ENCODE assay signal across 11 mouse cellular contexts in the genomic region with DNA sequence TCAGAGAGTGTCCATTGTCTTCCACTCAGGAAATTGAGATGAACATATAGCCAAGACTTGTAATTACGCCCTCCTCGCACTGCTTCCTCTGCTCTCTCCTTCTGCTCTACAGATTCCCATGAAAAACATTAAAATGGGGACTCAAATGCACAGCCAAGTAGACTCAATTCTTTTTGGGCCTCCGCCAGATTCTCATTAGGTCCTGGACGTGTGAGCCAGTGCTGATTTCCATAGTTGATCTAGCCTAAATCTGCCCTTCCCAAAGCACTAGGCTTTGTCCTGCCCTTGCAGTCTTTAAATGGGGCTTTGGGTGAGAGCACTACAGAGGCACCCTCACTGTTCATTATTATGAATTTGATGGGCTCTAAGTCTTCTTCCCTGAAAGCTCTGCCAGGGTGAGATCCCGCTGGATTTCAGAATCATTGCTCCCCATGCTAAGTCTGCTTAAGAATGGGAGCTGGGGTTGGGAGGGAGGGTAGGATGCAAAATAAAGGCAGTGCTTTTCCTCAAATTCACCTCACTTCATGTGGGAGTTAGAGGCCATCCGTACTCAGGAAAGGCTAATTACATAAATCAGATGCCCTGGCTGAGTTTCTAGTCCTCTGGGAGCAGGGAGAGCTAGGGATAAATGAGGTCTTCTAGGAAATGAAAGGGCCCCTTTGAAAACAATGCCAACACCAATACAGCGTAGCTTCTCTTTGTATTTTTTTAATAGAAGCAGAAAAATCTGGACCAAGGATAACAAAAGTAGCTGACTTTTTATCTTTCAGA. TPM values are rescaled to one million over a fixed set of nuclear protein-coding genes. Genes with fewer than 3 reads are reported as not detected.
DNase-seq lines count a peak whose midpoint lies in the region; ATAC-seq and TF ChIP-seq lines count a peak whose summit lies in the region.
"Had no signal": no experiment of that assay in that cellular context is flagged by ENCODE, and none has a peak within 500 bp of the region (broad histone marks: within the 10 kb centered on the region; RNA-seq: fewer than 3 reads in every experiment).

No protein-coding gene starts in this region.

- H3K9ac ChIP-seq in lung, embryonic 14.5 days: no peak overlapping the region
- H3K9ac ChIP-seq in hindbrain, embryonic 13.5 days: no peak overlapping the region
- no peak overlapping the region for H3K9ac ChIP-seq in midbrain, postnatal 0 days (replicated peaks; ENCODE audit: low read length, poor library complexity, severe bottlenecking)
- no peak overlapping the region for H3K9ac ChIP-seq in lung, postnatal 0 days (replicated peaks; ENCODE audit: low read depth)

- no peaks in the 10 kb centered on the region for H3K9me3 ChIP-seq in lung, embryonic 14.5 days (ENCODE audit: low read depth, low read length)
- H3K9me3 ChIP-seq in hindbrain, embryonic 13.5 days: no peaks in the 10 kb centered on the region
- H3K9me3 ChIP-seq in midbrain, postnatal 0 days (ENCODE audit: low read length): no peaks in the 10 kb centered on the region
- H3K9me3 ChIP-seq in lung, postnatal 0 days (ENCODE audit: low read length): no peaks in the 10 kb centered on the region

- H3K4me1 ChIP-seq in lung, embryonic 14.5 days (ENCODE audit: insufficient read depth): peaks cover 7% of the 10 kb centered on the region; the same call in 1 of the 2 replicates
- H3K4me1 ChIP-seq in hindbrain, embryonic 13.5 days (replicated peaks): peaks cover 66% of the 10 kb centered on the region
- peaks cover 3% of the 10 kb centered on the region; the same call in 1 of the 2 replicates for H3K4me1 ChIP-seq in midbrain, postnatal 0 days (ENCODE audit: insufficient read depth, low read length)
- no peaks in the 10 kb centered on the region for H3K4me1 ChIP-seq in lung, postnatal 0 days (ENCODE audit: insufficient read depth, low read depth, low read length)

- no peaks in the 10 kb centered on the region for H3K36me3 ChIP-seq in lung, embryonic 14.5 days (ENCODE audit: insufficient read depth)
- H3K36me3 ChIP-seq in hindbrain, embryonic 13.5 days: peaks cover 5% of the 10 kb centered on the region; the same call in 1 of the 2 replicates
- H3K36me3 ChIP-seq in midbrain, postnatal 0 days (ENCODE audit: insufficient read depth, low read length): 0 out of 2 replicates have a peak, but pooled peaks cover 2% of the 10 kb centered on the region
- no peaks in the 10 kb centered on the region for H3K36me3 ChIP-seq in lung, postnatal 0 days (ENCODE audit: insufficient read depth, low read length)

- no peaks in the 10 kb centered on the region for H3K27me3 ChIP-seq in lung, embryonic 14.5 days (ENCODE audit: insufficient read depth, low read length)
- peaks cover 20% of the 10 kb centered on the region; the same call in 1 of the 2 replicates for H3K27me3 ChIP-seq in hindbrain, embryonic 13.5 days
- H3K27me3 ChIP-seq in midbrain, postnatal 0 days (ENCODE audit: insufficient read depth, low read length): no peaks in the 10 kb centered on the region
- H3K27me3 ChIP-seq in lung, postnatal 0 days (replicated peaks; ENCODE audit: insufficient read depth, low read length): no peaks in the 10 kb centered on the region

- no peak overlapping the region for H3K27ac ChIP-seq in lung, embryonic 14.5 days (ENCODE audit: low read depth)
- peak overlapping the region; percentile 70 for H3K27ac ChIP-seq in hindbrain, embryonic 13.5 days
- H3K27ac ChIP-seq in midbrain, postnatal 0 days (ENCODE audit: low read depth, low read length): peak overlapping the region; percentile 55
- no peak overlapping the region for H3K27ac ChIP-seq in lung, postnatal 0 days (ENCODE audit: low read length)

- no peak overlapping the region for H3K4me2 ChIP-seq in lung, embryonic 14.5 days
- no peak overlapping the region for H3K4me2 ChIP-seq in hindbrain, embryonic 13.5 days
- H3K4me2 ChIP-seq in midbrain, postnatal 0 days (ENCODE audit: low read depth, low read length, poor library complexity, severe bottlenecking): no peak overlapping the region
- H3K4me2 ChIP-seq in lung, postnatal 0 days (replicated peaks; ENCODE audit: low read depth, low read length): no peak overlapping the region

- peak; percentile 24; the same call in 1 of the 2 replicates for ATAC-seq in lung, embryonic 14.5 days (ENCODE audit: insufficient read depth)
- 0 out of 2 replicates have a peak, but pooled peaks have one; percentile 25 for ATAC-seq in hindbrain, embryonic 13.5 days (ENCODE audit: low FRiP score)
- ATAC-seq in midbrain, postnatal 0 days (ENCODE audit: low FRiP score): no peak
- no peak for ATAC-seq in lung, postnatal 0 days

- peak; percentile 32 for DNase-seq in adrenal gland, postnatal 14 days
- no peak for DNase-seq in adrenal gland, adult 18-20 months (ENCODE audit: low spot score in 2 of 2)
- DNase-seq in lung, embryonic 14.5 days: peak; percentile 68
- no peak for DNase-seq in lung, postnatal 10 days
- DNase-seq in midbrain, postnatal 0 days (ENCODE audit: low spot score): peak; percentile 68
- no peak for DNase-seq in ovary, postnatal 14 days (ENCODE audit: low spot score)
- no peak for DNase-seq in lung, postnatal 0 days (ENCODE audit: low spot score)
- DNase-seq: cerebellum, adult 18-20 months; lung, postnatal 36 days; right cerebral cortex, adult 18-20 months had no signal

- TF ChIP-seq CTCF in lung, embryonic 14.5 days (IDR thresholded peaks at IDR 0.05; ENCODE audit: low read depth): no peak
- TF ChIP-seq CTCF in midbrain, postnatal 0 days (IDR thresholded peaks at IDR 0.05): no peak
- no peak for TF ChIP-seq CTCF in lung, postnatal 0 days (IDR thresholded peaks at IDR 0.05)

- H3K4me3 ChIP-seq in lung, embryonic 14.5 days (ENCODE audit: low read depth, low read length): no peak overlapping the region
- no peak overlapping the region for H3K4me3 ChIP-seq in hindbrain, embryonic 13.5 days
- no peak overlapping the region for H3K4me3 ChIP-seq in midbrain, postnatal 0 days (ENCODE audit: low read depth, low read length)
- no peak overlapping the region for H3K4me3 ChIP-seq in lung, postnatal 0 days (ENCODE audit: low read depth, low read length)

- WGBS in lung, embryonic 14.5 days: 59% methylated on average over 7 of the region's 7 CpGs
- WGBS in hindbrain, embryonic 13.5 days: 27% methylated on average over 7 of the region's 7 CpGs
- WGBS in midbrain, postnatal 0 days: 34% methylated on average over 7 of the region's 7 CpGs
- WGBS in lung, postnatal 0 days: 66% methylated on average over 7 of the region's 7 CpGs

- no peak for TF ChIP-seq EP300 in lung, postnatal 0 days (IDR thresholded peaks at IDR 0.05)

RNA-seq across cellular contexts. Expression of gene Ptn, which starts 32.3 kb away (rescaled TPM):
- 58.7 and 59.5 TPM in 2 replicates for total RNA-seq in adrenal gland, postnatal 14 days (2021)
- total RNA-seq in adrenal gland, adult 18-20 months (2021): 10 to 100 TPM; 53.9 to 85.9 TPM
- polyA plus RNA-seq in lung, embryonic 14.5 days (2014; fragmentation: Nextera tagmentation; extraction: Ambion mirVana): 113 and 141 TPM in 2 replicates
- polyA plus RNA-seq in hindbrain, embryonic 13.5 days (2015; fragmentation: Nextera tagmentation; extraction: Ambion mirVana): 566 and 774 TPM in 2 replicates
- total RNA-seq in midbrain, postnatal 0 days (2014; rRNA removed): 486 and 584 TPM in 2 replicates
- 1,122 and 1,124 TPM in 2 replicates for polyA plus RNA-seq in midbrain, postnatal 0 days (2015; fragmentation: Nextera tagmentation; extraction: Ambion mirVana)
- 15.6 and 17.5 TPM in 2 replicates for polyA plus RNA-seq in lung, postnatal 0 days (2015; fragmentation: Nextera tagmentation; extraction: Ambion mirVana)

Comparison
In these comparisons a context has a peak if more than half of its experiments do, and no peak if none do; other contexts are left out.
1. DNase-seq: peak in adrenal gland, postnatal 14 days (single experiment), lung, embryonic 14.5 days (single experiment) and midbrain, postnatal 0 days (single experiment); none in adrenal gland, adult 18-20 months (0 of 2), lung, postnatal 10 days (single experiment), ovary, postnatal 14 days (single experiment) and lung, postnatal 0 days (single experiment).
2. ATAC-seq: peak in lung, embryonic 14.5 days (single experiment) and hindbrain, embryonic 13.5 days (single experiment); none in midbrain, postnatal 0 days (single experiment) and lung, postnatal 0 days (single experiment).
3. H3K27ac ChIP-seq: peak in hindbrain, embryonic 13.5 days (single experiment) and midbrain, postnatal 0 days (single experiment); none in lung, embryonic 14.5 days (single experiment) and lung, postnatal 0 days (single experiment).